Mouse (Mus musculus): ENCODE data around the gene Olfr391-ps. TPM values are rescaled to one million over a fixed set of nuclear protein-coding genes. Genes with fewer than 3 reads are reported as not detected.

Gene Olfr391-ps
- polyA plus RNA-seq (2014; fragmentation: Illumina TruSeq; extraction: RNeasy Lipid Tissue Mini Kit (QIAGEN cat#74804); ENCODE audit: low replicate concordance) = not detected

DNA sequence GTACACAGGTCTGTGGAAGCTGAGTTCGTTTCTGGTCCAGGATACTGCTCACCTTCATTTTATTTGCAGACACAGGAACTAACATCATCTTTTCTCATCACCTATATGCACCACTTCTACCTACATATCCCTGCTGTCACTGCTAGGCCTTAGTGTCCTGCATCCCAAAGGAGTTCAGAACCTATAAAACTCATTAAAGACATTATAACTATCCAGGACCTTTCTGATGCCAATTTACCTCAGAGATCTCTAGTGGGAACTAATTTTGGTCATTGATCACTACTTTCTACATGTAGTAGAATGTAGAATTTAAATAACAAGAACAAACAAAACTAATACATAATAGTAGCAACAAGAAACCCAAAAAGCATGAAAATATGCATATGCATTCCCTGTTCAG, at the start of gene Olfr391-ps:
Olfr391-ps (minus strand) TSS at position 101 of the 400 bp plus-strand sequence.

DNA sequence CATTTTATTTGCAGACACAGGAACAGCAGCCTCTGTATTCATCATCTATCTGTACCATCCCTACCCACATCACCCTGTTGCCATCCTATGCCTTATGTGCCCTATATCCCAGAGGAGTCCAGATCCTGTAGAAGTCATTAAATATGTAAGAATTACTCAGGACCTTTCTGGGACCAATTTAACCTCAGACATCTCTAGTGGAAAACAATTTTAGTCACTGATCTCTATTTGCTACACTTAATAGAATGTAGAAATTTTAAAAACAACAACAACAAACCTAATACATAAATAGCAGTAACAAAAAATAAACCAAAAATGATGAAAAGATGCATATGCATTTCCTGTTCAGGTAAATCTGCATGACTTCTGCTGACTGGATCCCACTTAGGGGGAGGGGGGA, 48.5 kb upstream of the Olfr391-ps start, which contains the start of gene Olfr393:
Olfr393 (minus strand) TSS at position 101 of the 400 bp plus-strand sequence.

GRCm38 (mm10) chr11:73816949-73817348, 14.1 kb upstream of the Olfr391-ps start, which contains the start of gene Olfr392:
Gene Olfr392, minus strand, starts transcription at chr11:73817049.

GRCm38 (mm10) chr11:73782664-73783063, 20.2 kb downstream of the Olfr391-ps start, which contains the start of gene Olfr390:
Gene Olfr390, plus strand, starts transcription at chr11:73782964.

GRCm38 (mm10) chr11:73780613-73781012, 22.2 kb downstream of the Olfr391-ps start, which contains the start of gene Olfr389:
Gene Olfr389, minus strand, starts transcription at chr11:73780713.

Other genes starting within 250 kb of the Olfr391-ps start
- gene Olfr385, start 210.0 kb downstream of the Olfr391-ps start, polyA plus RNA-seq (2014; fragmentation: Illumina TruSeq; extraction: RNeasy Lipid Tissue Mini Kit (QIAGEN cat#74804); ENCODE audit: low replicate concordance) = not detected
- not detected for gene Olfr384, start 204.5 kb downstream of the Olfr391-ps start, polyA plus RNA-seq (2014; fragmentation: Illumina TruSeq; extraction: RNeasy Lipid Tissue Mini Kit (QIAGEN cat#74804); ENCODE audit: low replicate concordance)
- not detected for gene Zfp735, start 114.3 kb downstream of the Olfr391-ps start, polyA plus RNA-seq (2014; fragmentation: Illumina TruSeq; extraction: RNeasy Lipid Tissue Mini Kit (QIAGEN cat#74804); ENCODE audit: low replicate concordance)
- gene Olfr389, start 22.3 kb downstream of the Olfr391-ps start, polyA plus RNA-seq (2014; fragmentation: Illumina TruSeq; extraction: RNeasy Lipid Tissue Mini Kit (QIAGEN cat#74804); ENCODE audit: low replicate concordance) = not detected
- not detected for gene Olfr390, start 20.1 kb downstream of the Olfr391-ps start, polyA plus RNA-seq (2014; fragmentation: Illumina TruSeq; extraction: RNeasy Lipid Tissue Mini Kit (QIAGEN cat#74804); ENCODE audit: low replicate concordance)
- not detected for gene Olfr392, start 14.0 kb upstream of the Olfr391-ps start, polyA plus RNA-seq (2014; fragmentation: Illumina TruSeq; extraction: RNeasy Lipid Tissue Mini Kit (QIAGEN cat#74804); ENCODE audit: low replicate concordance)
- not detected for gene Olfr393, start 48.4 kb upstream of the Olfr391-ps start, polyA plus RNA-seq (2014; fragmentation: Illumina TruSeq; extraction: RNeasy Lipid Tissue Mini Kit (QIAGEN cat#74804); ENCODE audit: low replicate concordance)
- gene Olfr394, start 87.7 kb upstream of the Olfr391-ps start, polyA plus RNA-seq (2014; fragmentation: Illumina TruSeq; extraction: RNeasy Lipid Tissue Mini Kit (QIAGEN cat#74804); ENCODE audit: low replicate concordance) = not detected
- gene Olfr395, start 106.2 kb upstream of the Olfr391-ps start, polyA plus RNA-seq (2014; fragmentation: Illumina TruSeq; extraction: RNeasy Lipid Tissue Mini Kit (QIAGEN cat#74804); ENCODE audit: low replicate concordance) = not detected
- not detected for gene Olfr23, start 133.6 kb upstream of the Olfr391-ps start, polyA plus RNA-seq (2014; fragmentation: Illumina TruSeq; extraction: RNeasy Lipid Tissue Mini Kit (QIAGEN cat#74804); ENCODE audit: low replicate concordance)
- not detected for gene Olfr397, start 157.8 kb upstream of the Olfr391-ps start, polyA plus RNA-seq (2014; fragmentation: Illumina TruSeq; extraction: RNeasy Lipid Tissue Mini Kit (QIAGEN cat#74804); ENCODE audit: low replicate concordance)
- not detected for gene Olfr398, start 187.4 kb upstream of the Olfr391-ps start, polyA plus RNA-seq (2014; fragmentation: Illumina TruSeq; extraction: RNeasy Lipid Tissue Mini Kit (QIAGEN cat#74804); ENCODE audit: low replicate concordance)